Mouse (Mus musculus) spleen, adult 2 months (tissue): ENCODE measurements around the gene Nab1. TPM values are rescaled to one million over a fixed set of nuclear protein-coding genes. Genes with fewer than 3 reads are reported as not detected.
"Not testable (repeated sequence)": the region's sequence is repeated elsewhere in the genome, so short reads cannot be mapped to it uniquely, and the experiment has no call there.

Experiments used
- DNase-seq, 2 experiments: peaks; one replicate each; pipeline versions ENCODE4 v3.0.0 to v3.0.0-alpha.2; 2012 to 2021; ENCODE audit warnings: low spot score in 2 of 2, low read depth in 1 of 2
- H3K27ac ChIP-seq: fragments of 200-500 bp; 2 replicates; pipeline ENCODE4 v1.5.1; 2012; ENCODE audit warnings: low read length, inconsistent platforms; ENCODE audit not compliant: insufficient read depth
- H3K27me3 ChIP-seq: fragments of 200-500 bp; 2 replicates; pipeline ENCODE4 v1.6.1; 2012; ENCODE audit warnings: mild to moderate bottlenecking, moderate library complexity, low read length, inconsistent platforms; ENCODE audit not compliant: control insufficient read depth, insufficient read depth
- H3K36me3 ChIP-seq: fragments of 200-500 bp; 2 replicates; pipeline ENCODE4 v1.6.1; 2012; ENCODE audit warnings: mild to moderate bottlenecking, low read length, inconsistent platforms; ENCODE audit not compliant: control insufficient read depth, insufficient read depth
- H3K4me1 ChIP-seq: fragments of 200-500 bp; 2 replicates; pipeline ENCODE4 v1.6.1; 2011; ENCODE audit warnings: inconsistent platforms; ENCODE audit not compliant: control insufficient read depth, insufficient read depth, insufficient read length
- H3K4me3 ChIP-seq: fragments of 200-500 bp; 2 replicates; pipeline ENCODE4 v1.5.1; 2011; ENCODE audit warnings: mild to moderate bottlenecking, inconsistent platforms; ENCODE audit not compliant: insufficient read depth, insufficient read length; ENCODE audit errors: extremely low read depth
- CTCF ChIP-seq: fragments of 200-500 bp; IDR thresholded peaks from 2 replicates; pipeline ENCODE4 v1.5.1; 2011; ENCODE audit warnings: mild to moderate bottlenecking, inconsistent platforms; ENCODE audit not compliant: insufficient read depth, insufficient read length, insufficient replicate concordance; ENCODE audit errors: extremely low read depth
- POLR2A ChIP-seq: fragments of 200-500 bp; IDR thresholded peaks from 2 replicates; pipeline ENCODE4 v1.6.1; 2011; ENCODE audit warnings: low read depth, low read length, inconsistent platforms
- WGBS: fragments of 180-500 bp; shearing (Covaris S2); methylation state at CpG from one replicate; pipeline ENCODE4 v1.1.7; 2018; 5-methylcytosine and 5-hydroxymethylcytosine counted together
- polyA plus RNA-seq: library from polyadenylated mRNA; depleted of rRNA; stranded (reverse); fragments of >200 nt; gene quantifications from 2 replicates; pipeline ENCODE4 v1.2.3, GENCODE M21; 2012; rRNA removed

Gene Nab1
- 6.0 and 8.2 TPM in 2 replicates for polyA plus RNA-seq

- peak; percentile 65 to 69 for DNase-seq
- peak within 1 kb of the TSS; percentile 84 for H3K4me3 ChIP-seq
- TF ChIP-seq CTCF (no peak), POLR2A (peak; percentile 6; the same call in 1 of the 2 replicates)
- WGBS, result 2% methylated on average over 44 of the region's 80 CpGs
- 0 out of 2 replicates have a peak, but pooled peaks cover 2% of the 10 kb centered on the region for H3K4me1 ChIP-seq
- no peaks in the 10 kb centered on the region for H3K27me3 ChIP-seq
- no peaks in the 10 kb centered on the region for H3K36me3 ChIP-seq
- peak within 1 kb of the TSS; percentile 89 for H3K27ac ChIP-seq
Measured at GRCm38 (mm10) chr1:52500314-52500981, at the start of gene Nab1. Gene Nab1, minus strand, starts transcription at chr1:52500679.

GRCm38 (mm10) chr1:52547451-52547850, 47.0 kb upstream of the Nab1 start:
- 86% methylated on average over 5 of the region's 5 CpGs for WGBS
- TF ChIP-seq POLR2A (no peak), CTCF (no peak)
- Histone ChIP-seq H3K4me1 (no peaks in the 10 kb centered on the region), H3K36me3 (no peaks in the 10 kb centered on the region), H3K27me3 (no peaks in the 10 kb centered on the region), H3K4me3 (no peak overlapping the region), H3K27ac (no peak overlapping the region)
- no peak for DNase-seq

DNA sequence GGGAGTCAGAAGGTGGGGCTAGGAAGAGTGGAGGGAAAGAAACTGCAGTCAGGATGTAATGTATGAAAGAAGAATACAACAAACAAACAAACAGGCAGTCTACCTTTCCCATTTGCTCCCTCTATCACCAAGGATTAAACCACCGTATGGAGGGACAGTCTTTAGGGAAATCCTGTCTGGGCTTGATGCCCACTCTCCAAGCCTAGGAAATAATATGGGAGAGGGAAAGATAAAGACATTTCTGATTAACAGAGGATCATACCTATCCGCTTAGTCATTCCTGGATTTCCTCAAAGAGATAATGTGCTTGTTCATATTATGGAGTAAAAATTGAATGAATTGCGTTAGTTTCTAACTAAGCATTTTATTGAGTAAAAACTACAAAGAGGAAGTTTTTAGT, 46.3 kb upstream of the Nab1 start:
- Histone ChIP-seq H3K4me3 (no peak overlapping the region), H3K4me1 (no peaks in the 10 kb centered on the region), H3K36me3 (no peaks in the 10 kb centered on the region), H3K27ac (no peak overlapping the region), H3K27me3 (no peaks in the 10 kb centered on the region)
- TF ChIP-seq POLR2A (no peak), CTCF (no peak)
- DNase-seq, result no peak
- WGBS, result 90% methylated on average over 3 of the region's 3 CpGs

- H3K36me3 ChIP-seq, H3K4me1 ChIP-seq, H3K27me3 ChIP-seq, H3K4me3 ChIP-seq, H3K27ac ChIP-seq, DNase-seq: not testable (repeated sequence)
- WGBS, result 94% methylated on average over 3 of the region's 3 CpGs
Measured at GRCm38 (mm10) chr1:52540124-52540523, 39.6 kb upstream of the Nab1 start.

DNA sequence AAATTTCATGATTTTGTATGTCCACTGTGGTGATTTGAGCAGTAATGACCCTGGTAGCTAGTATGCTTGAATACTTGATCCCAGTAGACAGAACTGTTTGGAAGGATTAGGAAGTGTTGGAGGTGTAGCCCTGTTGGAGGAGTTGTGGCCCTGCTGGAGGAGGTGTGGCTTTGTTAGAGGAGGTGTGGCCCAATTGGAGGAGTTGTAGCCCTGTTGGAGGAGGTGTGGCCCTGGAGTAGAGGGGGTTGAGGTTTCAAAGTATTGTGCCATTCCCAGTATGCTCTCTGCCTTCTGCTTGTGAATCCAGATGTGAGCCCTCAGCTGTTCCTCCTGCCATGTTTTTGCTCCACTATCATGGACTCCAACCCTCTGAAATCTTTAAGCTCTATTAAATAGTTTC, 29.5 kb upstream of the Nab1 start:
- TF ChIP-seq CTCF (no peak), POLR2A (no peak)
- H3K4me3 ChIP-seq, result no peak overlapping the region
- no peaks in the 10 kb centered on the region for H3K4me1 ChIP-seq
- no peak for DNase-seq
- H3K27me3 ChIP-seq, result no peaks in the 10 kb centered on the region
- no peaks in the 10 kb centered on the region for H3K36me3 ChIP-seq
- H3K27ac ChIP-seq, result no peak overlapping the region

GRCm38 (mm10) chr1:52527656-52528055, 27.2 kb upstream of the Nab1 start:
- Histone ChIP-seq H3K27ac (no peak overlapping the region), H3K4me3 (no peak overlapping the region), H3K36me3 (no peaks in the 10 kb centered on the region), H3K4me1 (no peaks in the 10 kb centered on the region), H3K27me3 (no peaks in the 10 kb centered on the region)
- TF ChIP-seq CTCF (no peak), POLR2A (no peak)
- DNase-seq, result no peak
- WGBS, result 77% methylated on average over 2 of the region's 2 CpGs

GRCm38 (mm10) chr1:52527252-52527651, 26.8 kb upstream of the Nab1 start:
- DNase-seq, result no peak
- Histone ChIP-seq H3K27me3 (no peaks in the 10 kb centered on the region), H3K4me1 (no peaks in the 10 kb centered on the region), H3K27ac (no peak overlapping the region), H3K4me3 (no peak overlapping the region), H3K36me3 (no peaks in the 10 kb centered on the region)
- 89% methylated on average over 2 of the region's 2 CpGs for WGBS
- no peak for TF ChIP-seq POLR2A
- TF ChIP-seq CTCF, result no peak
